Mouse (Mus musculus) forebrain, embryonic 13.5 days (tissue): ENCODE data around the gene Prox1. TPM values are rescaled to one million over a fixed set of nuclear protein-coding genes. Genes with fewer than 3 reads are reported as not detected.

Experiments
- polyA plus RNA-seq: library from polyadenylated mRNA; unstranded; fragments of >200 nt; fragmentation: Nextera tagmentation; extraction: Ambion mirVana; gene quantifications from 2 replicates; pipeline ENCODE4 v1.2.1, GENCODE M21; 2015

Prox1 gene
- polyA plus RNA-seq, 1 experiment from 2014 or later, result 10.9 TPM

Other genes with a start within 250 kb of the Prox1 start
- gene Smyd2, start 248.4 kb downstream of the Prox1 start, polyA plus RNA-seq, result 41.9 and 44.9 TPM in 2 replicates